Mouse (Mus musculus) common myeloid progenitor, adult 5-6 weeks (primary cell): Measurements from ENCODE around the gene N4bp3. TPM values are rescaled to one million over a fixed set of nuclear protein-coding genes. Genes with fewer than 3 reads are reported as not detected.
A peak's percentile ranks its signal among the peaks of the same experiment; 100 is the strongest.

ENCODE experiments used
- ATAC-seq: replicated peaks from 2 replicates; pipeline ENCODE4 v1.8.0; 2016; ENCODE audit warnings: low read depth, mild to moderate bottlenecking, moderate TSS enrichment, inconsistent platforms; ENCODE audit not compliant: poor library complexity, severe bottlenecking
- total RNA-seq: library from RNA; stranded (forward); fragments of 200-1000, 187-1606 nt; gene quantifications from 2 replicates; pipeline ENCODE4 v1.2.3, GENCODE M21; 2017

Gene N4bp3
- total RNA-seq, 1 experiment from 2014 or later: 4.3 TPM

GRCm38 (mm10) chr11:51654891-51655290 lies 4.2 kb upstream of the N4bp3 start:
- no peak for ATAC-seq

- ATAC-seq: no peak
Measured at GRCm38 (mm10) chr11:51653736-51654135, 3.1 kb upstream of the N4bp3 start.

GRCm38 (mm10) chr11:51652889-51653418 lies 2.3 kb upstream of the N4bp3 start:
- ATAC-seq: no peak

- 0 out of 2 replicates have a peak, but pooled peaks have one; percentile 10 for ATAC-seq
Measured at GRCm38 (mm10) chr11:51650261-51650660, 381 bp downstream of the N4bp3 start.

- ATAC-seq: peak; percentile 33; the same call in 1 of the 2 replicates
Measured at GRCm38 (mm10) chr11:51649889-51650199, 798 bp downstream of the N4bp3 start.

GRCm38 (mm10) chr11:51649111-51649888 lies 1.3 kb downstream of the N4bp3 start:
- no peak for ATAC-seq

GRCm38 (mm10) chr11:51648566-51648965 lies 2.1 kb downstream of the N4bp3 start:
- ATAC-seq: no peak

GRCm38 (mm10) chr11:51646751-51647667 lies 3.6 kb downstream of the N4bp3 start:
- ATAC-seq: no peak

GRCm38 (mm10) chr11:51646245-51646644 lies 4.4 kb downstream of the N4bp3 start:
- ATAC-seq: no peak

GRCm38 (mm10) chr11:51645293-51645692 lies 5.3 kb downstream of the N4bp3 start:
- ATAC-seq: no peak

- ATAC-seq: peak; percentile 84
Measured at GRCm38 (mm10) chr11:51644217-51644616, 6.4 kb downstream of the N4bp3 start.

GRCm38 (mm10) chr11:51643761-51644160 lies 6.9 kb downstream of the N4bp3 start:
- peak; percentile 42 for ATAC-seq

- ATAC-seq: no peak
Measured at GRCm38 (mm10) chr11:51643202-51643601, 7.4 kb downstream of the N4bp3 start.

GRCm38 (mm10) chr11:51640748-51641147 lies 9.9 kb downstream of the N4bp3 start:
- ATAC-seq: no peak

GRCm38 (mm10) chr11:51638497-51638896 lies 12.1 kb downstream of the N4bp3 start:
- ATAC-seq: no peak

- peak; percentile 82 for ATAC-seq
Measured at GRCm38 (mm10) chr11:51637971-51638414, 12.6 kb downstream of the N4bp3 start.

GRCm38 (mm10) chr11:51636323-51636684 lies 14.3 kb downstream of the N4bp3 start:
- peak; percentile 31; the same call in 1 of the 2 replicates for ATAC-seq

GRCm38 (mm10) chr11:51635525-51636322 lies 14.9 kb downstream of the N4bp3 start, which contains the start of gene Rmnd5b:
Gene Rmnd5b, minus strand, starts transcription at chr11:51635896.
- peak; percentile 37 for ATAC-seq

- no peak for ATAC-seq
Measured at GRCm38 (mm10) chr11:51635127-51635524, 15.5 kb downstream of the N4bp3 start.

- no peak for ATAC-seq
Measured at GRCm38 (mm10) chr11:51633721-51634120, 16.9 kb downstream of the N4bp3 start.
